Mouse (Mus musculus) cerebellum, adult 2 months (tissue): ENCODE data around the gene Cpsf6.

Experiments used
- CTCF ChIP-seq: fragments of 200-500 bp; IDR thresholded peaks from 2 replicates; pipeline ENCODE4 v1.5.1; 2011; ENCODE audit warnings: low read depth, mild to moderate bottlenecking, control low read depth, low read length, moderate library complexity, borderline replicate concordance; ENCODE audit not compliant: insufficient read depth
- POLR2A ChIP-seq: fragments of 200-500 bp; IDR thresholded peaks from 2 replicates; pipeline ENCODE4 v1.6.1; 2011; ENCODE audit warnings: low read length, control low read depth, borderline replicate concordance; ENCODE audit not compliant: insufficient read depth

DNA sequence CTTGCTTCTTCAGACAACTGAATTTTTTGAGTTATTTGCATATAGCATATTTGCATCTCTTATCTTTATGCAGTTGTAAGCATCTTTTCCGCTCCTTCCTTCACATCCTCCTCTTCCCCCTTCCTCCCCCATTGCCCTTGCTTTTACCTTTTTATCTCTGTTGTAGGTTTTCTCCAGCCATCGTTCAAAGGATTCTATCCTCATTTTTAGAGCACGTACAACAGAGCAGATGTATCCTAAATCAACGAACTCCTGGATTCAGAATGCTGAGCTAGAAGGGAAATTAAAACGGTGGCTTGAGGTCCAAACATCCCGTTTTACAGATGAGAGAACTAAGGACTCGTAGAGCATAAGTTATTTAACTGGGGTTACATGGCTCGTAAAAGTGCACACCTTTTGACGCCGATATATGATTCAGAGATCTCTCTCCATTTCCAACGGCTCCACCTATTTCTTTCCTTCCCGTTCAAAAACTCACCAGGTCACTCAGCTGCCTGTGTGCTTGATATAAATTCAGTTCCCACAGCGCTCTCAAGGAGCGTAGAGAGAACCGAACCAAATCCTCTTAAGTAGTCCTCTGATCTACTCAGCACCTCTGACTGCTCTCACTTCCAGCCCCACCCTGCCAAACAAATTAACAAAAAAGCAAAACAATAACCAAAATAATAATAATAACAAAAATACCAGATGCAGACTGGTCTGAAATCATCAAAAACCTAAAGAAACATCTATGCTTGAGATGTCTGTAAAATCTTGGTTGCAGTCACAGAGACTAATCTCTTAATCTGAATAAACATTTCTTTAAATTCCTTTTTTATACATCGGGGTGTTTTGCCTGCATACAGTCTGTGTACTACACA is 2.2 kb downstream of the Cpsf6 start:
- TF ChIP-seq CTCF (no peak), POLR2A (no peak)
